Mouse (Mus musculus) frontal cortex, postnatal 36 days (tissue): ENCODE data around the gene Eva1b.

ENCODE experiments used
- DNase-seq, 2 experiments: peaks; one replicate each; pipeline ENCODE4 v3.0.0; 2022; ENCODE audit warnings: low spot score in 2 of 2

Eva1b gene

GRCm38 (mm10) chr4:126120052-126120451, 27.5 kb upstream of the Eva1b start:
- DNase-seq: no peak

GRCm38 (mm10) chr4:126120506-126120905, 27.0 kb upstream of the Eva1b start:
- no peak for DNase-seq

- DNase-seq: peak; percentile 33 to 63
These were observed 24.1 kb upstream of the Eva1b start for GRCm38 (mm10) chr4:126123309-126124040.

GRCm38 (mm10) chr4:126130502-126130901, 17.0 kb upstream of the Eva1b start:
- no peak for DNase-seq

- peak in 1 of 2 experiments; percentile 64 for DNase-seq
These were observed 16.0 kb upstream of the Eva1b start for GRCm38 (mm10) chr4:126131290-126132121.

GRCm38 (mm10) chr4:126132636-126133264, 14.8 kb upstream of the Eva1b start:
- no peak for DNase-seq

- DNase-seq: no peak
These were observed 13.3 kb upstream of the Eva1b start for GRCm38 (mm10) chr4:126134236-126134635.

- no peak for DNase-seq
These were observed 12.9 kb upstream of the Eva1b start for GRCm38 (mm10) chr4:126134639-126135038.

- no peak for DNase-seq
These were observed 9.8 kb upstream of the Eva1b start for GRCm38 (mm10) chr4:126137773-126138172.

- no peak for DNase-seq
These were observed 6.5 kb upstream of the Eva1b start for GRCm38 (mm10) chr4:126141021-126141420.

- DNase-seq: no peak
These were observed 2.1 kb upstream of the Eva1b start for GRCm38 (mm10) chr4:126145396-126145795.

GRCm38 (mm10) chr4:126146974-126147532, 491 bp upstream of the Eva1b start:
- DNase-seq: no peak

- no peak for DNase-seq
These were observed 817 bp downstream of the Eva1b start for GRCm38 (mm10) chr4:126148161-126148961.

- no peak for DNase-seq
These were observed 1.6 kb downstream of the Eva1b start for GRCm38 (mm10) chr4:126149041-126149676.

GRCm38 (mm10) chr4:126149798-126150197, 2.3 kb downstream of the Eva1b start:
- no peak for DNase-seq

GRCm38 (mm10) chr4:126150297-126150948, 2.9 kb downstream of the Eva1b start:
- DNase-seq: no peak

- DNase-seq: no peak
These were observed 3.4 kb downstream of the Eva1b start for GRCm38 (mm10) chr4:126150949-126151320.

GRCm38 (mm10) chr4:126151701-126152440, 4.3 kb downstream of the Eva1b start:
- DNase-seq: no peak

- DNase-seq: no peak
These were observed 5.3 kb downstream of the Eva1b start for GRCm38 (mm10) chr4:126152864-126153263.

- DNase-seq: no peak
These were observed 7.6 kb downstream of the Eva1b start for GRCm38 (mm10) chr4:126155183-126155582.
